Mouse (Mus musculus) cortical plate, adult 2 months (tissue): ENCODE data around the gene Nepn.

Experiments used
- CTCF ChIP-seq: fragments of 200-500 bp; IDR thresholded peaks from 2 replicates; pipeline ENCODE4 v1.5.1; 2011; ENCODE audit warnings: mild to moderate bottlenecking, control low read depth, low read length; ENCODE audit not compliant: insufficient read depth; ENCODE audit errors: extremely low read depth
- POLR2A ChIP-seq: fragments of 200-500 bp; IDR thresholded peaks from 2 replicates; pipeline ENCODE4 v1.6.1; 2011; ENCODE audit warnings: mild to moderate bottlenecking, low read length, control low read depth; ENCODE audit not compliant: insufficient read depth; ENCODE audit errors: extremely low read depth

GRCm38 (mm10) chr10:52388922-52389430 is at the start of gene Nepn:
- TF ChIP-seq POLR2A (no peak), CTCF (no peak)
